Mouse (Mus musculus) E14TG2a.4 (cell line): ENCODE results near the gene Ccrl2.

Experiments used
- H3K27me3 ChIP-seq: 2 replicates; pipeline ENCODE4 v1.6.1; 2014; ENCODE audit warnings: low read length, control low read depth; ENCODE audit not compliant: insufficient read depth
- H3K36me3 ChIP-seq: 2 replicates; pipeline ENCODE4 v1.6.1; 2014; ENCODE audit warnings: low read length, control low read depth; ENCODE audit not compliant: insufficient read depth
- H3K4me1 ChIP-seq: replicated peaks from 2 replicates; pipeline ENCODE4 v1.6.1; 2014; ENCODE audit warnings: low read depth, low read length, control low read depth
- H3K4me3 ChIP-seq: replicated peaks from 2 replicates; pipeline ENCODE4 v1.5.1; 2014; ENCODE audit warnings: mild to moderate bottlenecking, low read length
- H3K9me3 ChIP-seq: 2 replicates; pipeline ENCODE4 v1.6.1; 2014; ENCODE audit warnings: low read length, control low read depth
- CTCF ChIP-seq: conservative IDR thresholded peaks from 2 replicates; pipeline ENCODE4 v1.5.1; 2014; ENCODE audit warnings: low read length
- NANOG ChIP-seq: IDR thresholded peaks from 2 replicates; pipeline ENCODE4 v1.6.1; 2014; ENCODE audit warnings: borderline replicate concordance, low read length, mixed read lengths
- POU5F1 ChIP-seq: IDR thresholded peaks from 2 replicates; pipeline ENCODE4 v1.6.1; 2014; ENCODE audit warnings: low read length, borderline replicate concordance

Gene Ccrl2

DNA sequence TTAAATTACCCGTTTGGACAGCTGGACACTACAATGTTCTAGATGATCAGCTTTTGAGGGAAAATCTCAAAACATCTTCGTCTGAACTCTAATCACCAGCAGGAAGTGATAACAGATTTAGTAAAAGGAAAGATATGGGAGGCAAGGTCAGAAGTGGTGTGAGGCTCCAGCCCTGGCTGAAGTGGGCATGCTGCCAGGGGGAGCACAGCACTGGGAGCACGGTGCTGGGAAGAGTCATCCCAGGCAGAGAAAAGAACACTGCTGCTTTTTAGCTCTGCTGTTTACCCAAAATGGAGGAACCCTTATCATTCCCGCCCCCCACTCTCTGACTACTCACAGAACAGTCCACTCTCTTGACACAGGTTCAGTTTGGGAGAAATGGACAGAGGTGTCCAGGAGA, 17.4 kb downstream of the Ccrl2 start:
- no peaks in the 10 kb centered on the region for H3K27me3 ChIP-seq
- no peaks in the 10 kb centered on the region for H3K4me1 ChIP-seq
- H3K4me3 ChIP-seq: no peak overlapping the region
- no peaks in the 10 kb centered on the region for H3K36me3 ChIP-seq
- TF ChIP-seq CTCF (no peak), NANOG (no peak), POU5F1 (no peak)
- H3K9me3 ChIP-seq: no peaks in the 10 kb centered on the region

DNA sequence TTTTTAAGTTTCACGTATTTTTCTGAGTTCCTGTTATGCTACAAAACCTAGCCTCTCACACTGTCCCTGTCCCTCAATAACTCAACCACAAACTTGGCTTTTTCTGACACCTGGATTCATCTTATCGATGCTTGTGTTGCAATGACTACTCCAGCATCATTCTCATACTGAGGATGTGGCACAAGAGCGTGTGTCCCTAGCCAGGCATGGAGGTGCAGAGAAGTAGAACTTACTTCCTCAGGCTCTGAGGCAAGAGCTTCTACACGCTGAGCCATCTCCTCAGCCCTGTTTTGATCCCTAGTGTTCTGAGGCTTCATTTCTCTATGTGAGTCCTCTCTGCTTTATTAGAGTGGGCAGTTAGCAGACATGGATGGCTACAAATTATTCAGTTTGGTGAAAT, 23.6 kb downstream of the Ccrl2 start:
- no peaks in the 10 kb centered on the region for H3K9me3 ChIP-seq
- H3K36me3 ChIP-seq: no peaks in the 10 kb centered on the region
- TF ChIP-seq POU5F1 (no peak), NANOG (no peak), CTCF (no peak)
- no peaks in the 10 kb centered on the region for H3K4me1 ChIP-seq
- no peak overlapping the region for H3K4me3 ChIP-seq
- H3K27me3 ChIP-seq: no peaks in the 10 kb centered on the region

DNA sequence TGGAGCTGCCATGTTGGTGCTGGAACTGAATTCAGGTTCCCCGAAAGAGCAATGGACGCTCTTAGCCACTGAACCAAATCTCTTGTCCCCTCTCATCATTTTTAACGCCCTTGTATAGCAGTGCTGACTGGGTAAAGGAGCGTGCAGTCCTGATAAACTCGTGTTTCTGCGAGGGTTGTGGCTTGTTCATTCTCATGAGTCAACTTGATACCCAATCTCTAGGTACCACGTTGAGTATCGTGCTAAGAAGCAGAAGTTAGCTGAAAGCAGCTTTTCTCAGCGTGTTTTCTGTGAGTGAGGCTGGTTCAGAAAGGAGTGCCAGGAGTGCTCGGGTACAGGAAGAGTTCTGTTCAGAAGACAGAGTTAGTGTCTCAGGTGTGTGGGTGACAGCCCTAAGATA, 30.5 kb downstream of the Ccrl2 start:
- Histone ChIP-seq H3K4me3 (no peak overlapping the region), H3K4me1 (peaks cover 19% of the 10 kb centered on the region)
- no peak for TF ChIP-seq NANOG
- no peak for TF ChIP-seq POU5F1
- no peak for TF ChIP-seq CTCF

GRCm38 (mm10) chr9:111019022-111019421, 38.3 kb downstream of the Ccrl2 start, which contains the start of gene Ltf:
TSS of gene Ltf (plus strand) at chr9:111019271.
- H3K27me3 ChIP-seq: peaks cover 15% of the 10 kb centered on the region; the same call in 1 of the 2 replicates
- no peak within 1 kb of the TSS for H3K4me3 ChIP-seq
- no peaks in the 10 kb centered on the region for H3K9me3 ChIP-seq
- no peaks in the 10 kb centered on the region for H3K36me3 ChIP-seq
- peaks cover 15% of the 10 kb centered on the region for H3K4me1 ChIP-seq
- TF ChIP-seq CTCF: no peak
- TF ChIP-seq NANOG: no peak
- no peak for TF ChIP-seq POU5F1

More for the DNA sequence above, 30.5 kb downstream of the Ccrl2 start:
- no peaks in the 10 kb centered on the region for H3K36me3 ChIP-seq
- H3K27me3 ChIP-seq: peaks cover 30% of the 10 kb centered on the region; the same call in 1 of the 2 replicates
- H3K9me3 ChIP-seq: no peaks in the 10 kb centered on the region

GRCm38 (mm10) chr9:111015658-111016057, 41.7 kb downstream of the Ccrl2 start:
- Histone ChIP-seq H3K4me1 (0 out of 2 replicates have a peak, but pooled peaks cover 3% of the 10 kb centered on the region), H3K4me3 (no peak overlapping the region), H3K36me3 (no peaks in the 10 kb centered on the region), H3K9me3 (no peaks in the 10 kb centered on the region), H3K27me3 (0 out of 2 replicates have a peak, but pooled peaks cover 3% of the 10 kb centered on the region)
- TF ChIP-seq POU5F1: no peak
- no peak for TF ChIP-seq NANOG
- TF ChIP-seq CTCF: peak; percentile 52

GRCm38 (mm10) chr9:111012041-111012440, 45.3 kb downstream of the Ccrl2 start:
- Histone ChIP-seq H3K9me3 (no peaks in the 10 kb centered on the region), H3K36me3 (no peaks in the 10 kb centered on the region), H3K27me3 (no peaks in the 10 kb centered on the region), H3K4me3 (no peak overlapping the region), H3K4me1 (peaks cover 16% of the 10 kb centered on the region)
- TF ChIP-seq NANOG (no peak), CTCF (no peak), POU5F1 (no peak)

GRCm38 (mm10) chr9:111011550-111011949, 45.8 kb downstream of the Ccrl2 start:
- no peak for TF ChIP-seq CTCF
- TF ChIP-seq POU5F1: no peak
- no peak for TF ChIP-seq NANOG

GRCm38 (mm10) chr9:111009763-111010162, 47.6 kb downstream of the Ccrl2 start:
- Histone ChIP-seq H3K27me3 (no peaks in the 10 kb centered on the region), H3K36me3 (no peaks in the 10 kb centered on the region), H3K9me3 (peaks cover 6% of the 10 kb centered on the region; the same call in 1 of the 2 replicates), H3K4me1 (peaks cover 16% of the 10 kb centered on the region), H3K4me3 (no peak overlapping the region)
- TF ChIP-seq POU5F1 (no peak), CTCF (no peak)

More at GRCm38 (mm10) chr9:111011550-111011949, 45.8 kb downstream of the Ccrl2 start:
- H3K36me3 ChIP-seq: no peaks in the 10 kb centered on the region
- no peaks in the 10 kb centered on the region for H3K27me3 ChIP-seq
- H3K4me1 ChIP-seq: peaks cover 16% of the 10 kb centered on the region
- no peak overlapping the region for H3K4me3 ChIP-seq
- no peaks in the 10 kb centered on the region for H3K9me3 ChIP-seq

DNA sequence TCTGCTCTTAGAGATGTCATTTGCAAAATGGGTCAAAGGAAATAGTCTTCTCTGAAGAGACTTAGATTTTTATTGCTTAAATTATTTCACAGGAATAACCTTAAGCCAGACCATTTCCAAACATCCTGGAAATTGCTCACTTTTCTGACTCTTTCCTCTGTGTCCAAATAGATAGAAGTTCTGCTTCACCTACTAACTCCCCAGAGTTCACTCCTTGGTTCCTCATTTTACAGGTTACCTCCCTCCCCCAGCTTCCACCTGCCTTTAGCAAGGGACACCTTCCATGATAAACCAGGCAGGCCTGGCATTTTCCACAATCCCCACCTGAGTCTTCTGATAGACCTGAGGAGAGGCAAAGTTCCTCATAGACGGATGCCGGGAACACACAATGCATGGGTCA, 50.8 kb downstream of the Ccrl2 start:
- no peak for TF ChIP-seq CTCF
- TF ChIP-seq POU5F1: no peak
- TF ChIP-seq NANOG: no peak
- Histone ChIP-seq H3K4me1 (peaks cover 22% of the 10 kb centered on the region), H3K27me3 (no peaks in the 10 kb centered on the region)

More for the DNA sequence above, 50.8 kb downstream of the Ccrl2 start:
- peaks cover 8% of the 10 kb centered on the region; the same call in 1 of the 2 replicates for H3K9me3 ChIP-seq
- H3K36me3 ChIP-seq: no peaks in the 10 kb centered on the region
- no peak overlapping the region for H3K4me3 ChIP-seq
